Mouse (Mus musculus) kidney, embryonic 15.5 days (tissue): Measurements from ENCODE around the gene Gm42791. TPM values are rescaled to one million over a fixed set of nuclear protein-coding genes. Genes with fewer than 3 reads are reported as not detected.

ENCODE experiments used
- ATAC-seq: fragments of 200-750 bp; cut with Nextera tagmentation; replicated peaks from 2 replicates; pipeline ENCODE4 v1.8.0; 2017; ENCODE audit warnings: moderate TSS enrichment; ENCODE audit not compliant: low FRiP score
- H3K27ac ChIP-seq: fragments of 300-500 bp; sonication (generic); 2 replicates; pipeline ENCODE4 v1.5.1; 2015; ENCODE audit warnings: mild to moderate bottlenecking, inconsistent platforms
- H3K27me3 ChIP-seq: fragments of 300-500 bp; sonication (generic); 2 replicates; pipeline ENCODE4 v1.6.1; 2015; ENCODE audit warnings: inconsistent platforms
- H3K36me3 ChIP-seq: fragments of 300-500 bp; sonication (generic); 2 replicates; pipeline ENCODE4 v1.6.1; 2015; ENCODE audit warnings: inconsistent platforms
- H3K4me1 ChIP-seq: fragments of 300-500 bp; sonication (generic); 2 replicates; pipeline ENCODE4 v1.6.1; 2015; ENCODE audit warnings: inconsistent platforms
- H3K4me2 ChIP-seq: fragments of 300-500 bp; sonication (generic); 2 replicates; pipeline ENCODE4 v1.6.1; 2015; ENCODE audit warnings: moderate library complexity, mild to moderate bottlenecking, inconsistent platforms
- H3K4me3 ChIP-seq: fragments of 300-500 bp; sonication (generic); replicated peaks from 2 replicates; pipeline ENCODE4 v1.5.1; 2015; ENCODE audit warnings: mild to moderate bottlenecking, inconsistent platforms
- H3K9ac ChIP-seq: fragments of 300-500 bp; sonication (generic); 2 replicates; pipeline ENCODE4 v1.6.1; 2015; ENCODE audit warnings: mild to moderate bottlenecking, inconsistent platforms
- H3K9me3 ChIP-seq: fragments of 300-500 bp; sonication (generic); replicated peaks from 2 replicates; pipeline ENCODE4 v1.6.1; 2016; ENCODE audit warnings: inconsistent platforms
- WGBS: fragments of 180-500 bp; shearing (Covaris S2); methylation state at CpG from one replicate; pipeline ENCODE4 v1.1.7; 2015; ENCODE audit warnings: mixed read lengths; 5-methylcytosine and 5-hydroxymethylcytosine counted together
- polyA plus RNA-seq: library from polyadenylated mRNA; unstranded; fragments of >200 nt; fragmentation: Nextera tagmentation; extraction: Ambion mirVana; gene quantifications from 2 replicates; pipeline ENCODE4 v1.2.1, GENCODE M21; 2015

The Gm42791 gene
- polyA plus RNA-seq, 1 experiment from 2014 or later, result not detected

- H3K27me3 ChIP-seq, result no peaks in the 10 kb centered on the region
- H3K4me3 ChIP-seq, result no peak overlapping the region
- H3K27ac ChIP-seq, result no peak overlapping the region
- H3K4me1 ChIP-seq, result peaks cover 26% of the 10 kb centered on the region
- WGBS, result 68% methylated on average over 16 of the region's 16 CpGs
- peak overlapping the region; percentile 39 for H3K4me2 ChIP-seq
- H3K9ac ChIP-seq, result no peak overlapping the region
- no peaks in the 10 kb centered on the region for H3K36me3 ChIP-seq
- ATAC-seq, result no peak; the same call in 1 of the 2 replicates
- no peaks in the 10 kb centered on the region for H3K9me3 ChIP-seq
Observed at GRCm38 (mm10) chr5:149020681-149021062, 25.7 kb upstream of the Gm42791 start.

- Histone ChIP-seq H3K4me3 (no peak overlapping the region), H3K27me3 (no peaks in the 10 kb centered on the region), H3K4me2 (peak overlapping the region; percentile 39), H3K27ac (no peak overlapping the region), H3K4me1 (peaks cover 31% of the 10 kb centered on the region), H3K9ac (no peak overlapping the region), H3K9me3 (no peaks in the 10 kb centered on the region), H3K36me3 (no peaks in the 10 kb centered on the region)
- WGBS, result 37% methylated on average over 18 of the region's 18 CpGs
- ATAC-seq, result peak; percentile 22; the same call in 1 of the 2 replicates
Observed at GRCm38 (mm10) chr5:149020059-149020680, 25.2 kb upstream of the Gm42791 start.

DNA sequence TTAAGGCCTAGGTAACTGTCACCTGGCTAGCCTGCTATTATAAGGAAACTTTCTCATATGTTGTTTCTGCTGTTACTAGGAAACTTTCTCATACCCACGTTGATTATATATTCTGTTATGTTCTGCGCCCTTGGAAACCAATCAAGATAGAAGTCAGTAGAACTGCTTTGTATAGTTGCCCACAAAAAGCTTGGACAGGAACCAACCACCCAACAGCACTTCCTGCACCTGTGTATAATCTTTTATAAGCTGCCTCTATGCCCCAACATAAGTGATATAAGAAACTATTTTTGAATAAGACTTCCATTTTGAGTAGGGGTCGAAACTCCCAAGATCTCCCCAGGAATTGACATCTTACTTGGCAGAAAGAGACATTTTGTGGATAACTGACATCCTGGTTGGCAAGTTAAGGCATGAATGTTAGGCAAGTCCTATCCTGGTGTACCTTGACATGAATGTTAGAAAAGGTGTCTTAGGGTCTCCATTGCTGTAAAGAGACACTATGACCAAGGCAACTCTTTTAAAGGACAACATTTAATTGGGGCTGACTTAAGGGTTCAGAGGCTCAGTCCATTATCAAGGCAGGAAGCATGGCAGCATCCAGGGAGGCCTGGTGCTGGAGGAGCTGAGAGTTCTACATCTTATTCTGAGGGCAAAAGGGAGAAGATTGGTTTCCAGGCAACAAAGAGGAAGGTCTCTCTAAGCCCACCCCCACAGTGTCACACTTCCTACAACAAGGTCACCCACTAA, 22.9 kb upstream of the Gm42791 start:
- Histone ChIP-seq H3K9ac (no peak overlapping the region), H3K4me1 (peaks cover 39% of the 10 kb centered on the region), H3K27me3 (no peaks in the 10 kb centered on the region), H3K9me3 (no peaks in the 10 kb centered on the region), H3K36me3 (no peaks in the 10 kb centered on the region), H3K27ac (no peak overlapping the region), H3K4me3 (no peak overlapping the region), H3K4me2 (no peak overlapping the region)
- ATAC-seq, result no peak
- WGBS, result 86% methylated on average over 3 of the region's 3 CpGs

GRCm38 (mm10) chr5:149017181-149017580, 22.2 kb upstream of the Gm42791 start:
- Histone ChIP-seq H3K36me3 (no peaks in the 10 kb centered on the region), H3K27me3 (no peaks in the 10 kb centered on the region), H3K9ac (no peak overlapping the region), H3K4me3 (no peak overlapping the region), H3K4me2 (no peak overlapping the region), H3K9me3 (no peaks in the 10 kb centered on the region), H3K4me1 (peaks cover 39% of the 10 kb centered on the region), H3K27ac (no peak overlapping the region)
- no peak for ATAC-seq
- WGBS, result 93% methylated on average over 3 of the region's 3 CpGs

DNA sequence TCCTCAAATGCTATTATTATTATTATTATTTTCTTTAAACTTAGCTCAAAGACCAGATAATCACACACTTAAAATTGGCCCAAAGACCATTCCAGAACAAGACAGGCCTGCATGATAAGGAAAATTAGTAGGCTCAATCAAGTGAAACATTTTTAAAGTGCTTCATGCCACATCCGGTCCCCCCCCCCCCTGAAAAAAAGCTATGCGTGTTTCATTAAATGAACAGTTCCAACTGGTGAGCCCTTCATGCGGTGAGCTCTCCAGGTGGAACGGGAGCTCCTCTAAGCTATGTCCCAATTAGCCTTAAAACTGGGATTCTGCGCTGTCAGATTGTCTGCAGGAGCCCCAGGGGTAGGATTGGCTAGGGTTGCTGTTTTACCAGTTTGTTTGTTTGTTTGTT, 21.3 kb upstream of the Gm42791 start:
- H3K4me3 ChIP-seq, result peak overlapping the region; percentile 58; the same call in 1 of the 2 replicates
- peaks cover 37% of the 10 kb centered on the region for H3K4me1 ChIP-seq
- H3K27ac ChIP-seq, result no peak overlapping the region
- H3K9me3 ChIP-seq, result no peaks in the 10 kb centered on the region
- H3K36me3 ChIP-seq, result no peaks in the 10 kb centered on the region
- no peak for ATAC-seq
- H3K4me2 ChIP-seq, result peak overlapping the region; percentile 94
- 70% methylated on average over 5 of the region's 5 CpGs for WGBS
- no peak overlapping the region for H3K9ac ChIP-seq
- H3K27me3 ChIP-seq, result no peaks in the 10 kb centered on the region

- H3K27ac ChIP-seq, result peak overlapping the region; percentile 62
Observed at GRCm38 (mm10) chr5:149015335-149016201, 20.6 kb upstream of the Gm42791 start.

GRCm38 (mm10) chr5:149014600-149015268, 19.8 kb upstream of the Gm42791 start:
- H3K4me3 ChIP-seq, result peak overlapping the region; percentile 58
- no peaks in the 10 kb centered on the region for H3K36me3 ChIP-seq
- no peak overlapping the region for H3K27ac ChIP-seq
- 0 out of 2 replicates have a peak, but pooled peaks have one; percentile 24 for ATAC-seq
- H3K9me3 ChIP-seq, result no peaks in the 10 kb centered on the region
- no peaks in the 10 kb centered on the region for H3K27me3 ChIP-seq
- H3K4me2 ChIP-seq, result peak overlapping the region; percentile 94
- H3K4me1 ChIP-seq, result peaks cover 22% of the 10 kb centered on the region
- 18% methylated on average over 17 of the region's 17 CpGs for WGBS
- H3K9ac ChIP-seq, result 0 out of 2 replicates have a peak overlapping the region, but pooled peaks have one; percentile 1

More at GRCm38 (mm10) chr5:149015335-149016201, 20.6 kb upstream of the Gm42791 start:
- peak overlapping the region; percentile 63 for H3K9ac ChIP-seq
- no peaks in the 10 kb centered on the region for H3K36me3 ChIP-seq
- no peaks in the 10 kb centered on the region for H3K27me3 ChIP-seq
- peak overlapping the region; percentile 58 for H3K4me3 ChIP-seq
- ATAC-seq, result peak; percentile 78
- H3K4me1 ChIP-seq, result peaks cover 30% of the 10 kb centered on the region
- peak overlapping the region; percentile 94 for H3K4me2 ChIP-seq
- WGBS, result 2% methylated on average over 36 of the region's 37 CpGs
- no peaks in the 10 kb centered on the region for H3K9me3 ChIP-seq

GRCm38 (mm10) chr5:149013817-149014508, 19.0 kb upstream of the Gm42791 start:
- Histone ChIP-seq H3K4me1 (peaks cover 21% of the 10 kb centered on the region), H3K27ac (no peak overlapping the region), H3K4me2 (no peak overlapping the region), H3K9ac (no peak overlapping the region), H3K27me3 (no peaks in the 10 kb centered on the region), H3K9me3 (no peaks in the 10 kb centered on the region), H3K4me3 (no peak overlapping the region), H3K36me3 (no peaks in the 10 kb centered on the region)
- ATAC-seq, result no peak
- WGBS, result 73% methylated on average over 7 of the region's 7 CpGs

- Histone ChIP-seq H3K4me2 (no peak overlapping the region), H3K27ac (no peak overlapping the region), H3K4me1 (peaks cover 32% of the 10 kb centered on the region), H3K36me3 (no peaks in the 10 kb centered on the region), H3K9ac (no peak overlapping the region), H3K9me3 (no peaks in the 10 kb centered on the region), H3K27me3 (no peaks in the 10 kb centered on the region), H3K4me3 (no peak overlapping the region)
- ATAC-seq, result no peak
- 84% methylated on average over 3 of the region's 3 CpGs for WGBS
Observed at GRCm38 (mm10) chr5:149009111-149009510, 14.2 kb upstream of the Gm42791 start.

GRCm38 (mm10) chr5:149007295-149007646, 12.3 kb upstream of the Gm42791 start:
- Histone ChIP-seq H3K4me1 (peaks cover 46% of the 10 kb centered on the region), H3K9me3 (no peaks in the 10 kb centered on the region), H3K4me2 (peak overlapping the region; percentile 63), H3K27ac (peak overlapping the region; percentile 81), H3K9ac (peak overlapping the region; percentile 31; the same call in 1 of the 2 replicates), H3K4me3 (peak overlapping the region; percentile 32; the same call in 1 of the 2 replicates), H3K36me3 (no peaks in the 10 kb centered on the region), H3K27me3 (no peaks in the 10 kb centered on the region)
- 50% methylated on average over 5 of the region's 5 CpGs for WGBS
- no peak for ATAC-seq
